Mouse (Mus musculus) urinary bladder, postnatal 36 days (tissue): ENCODE data around the gene Acad8.

ENCODE experiments used
- DNase-seq, 2 experiments: peaks; one replicate each; pipeline ENCODE4 v3.0.0; 2022; ENCODE audit warnings: low spot score in 2 of 2, mixed read lengths in 1 of 2

The Acad8 gene

GRCm38 (mm10) chr9:26999461-27000395, at the start of gene Acad8, which contains the start of gene Thyn1:
Gene Acad8, minus strand, starts transcription at chr9:26999566.
Gene Thyn1, plus strand, starts transcription at chr9:26999710.
- DNase-seq = peak; percentile 88 to 97

GRCm38 (mm10) chr9:27043892-27044291, 44.5 kb upstream of the Acad8 start:
- no peak for DNase-seq

- DNase-seq = no peak
Measured at GRCm38 (mm10) chr9:27030763-27031100, 31.4 kb upstream of the Acad8 start.

GRCm38 (mm10) chr9:27029828-27030762, 30.7 kb upstream of the Acad8 start, which contains the start of the genes Vps26b and Ncapd3:
Gene Vps26b, minus strand, starts transcription at chr9:27030065.
Gene Ncapd3, plus strand, starts transcription at chr9:27030175.
- DNase-seq = peak; percentile 94 to 96

- DNase-seq = peak; percentile 7 to 26
Measured at GRCm38 (mm10) chr9:27029022-27029827, 29.9 kb upstream of the Acad8 start.

GRCm38 (mm10) chr9:27026708-27027107, 27.3 kb upstream of the Acad8 start:
- no peak for DNase-seq

GRCm38 (mm10) chr9:27023681-27024080, 24.3 kb upstream of the Acad8 start:
- no peak for DNase-seq

- DNase-seq = no peak
Measured at GRCm38 (mm10) chr9:27018961-27019360, 19.6 kb upstream of the Acad8 start.

GRCm38 (mm10) chr9:27011572-27011971, 12.2 kb upstream of the Acad8 start:
- no peak for DNase-seq

GRCm38 (mm10) chr9:27009231-27009630, 9.9 kb upstream of the Acad8 start:
- DNase-seq = no peak

GRCm38 (mm10) chr9:27006866-27007265, 7.5 kb upstream of the Acad8 start:
- no peak for DNase-seq

- DNase-seq = no peak
Measured at GRCm38 (mm10) chr9:27005933-27006332, 6.6 kb upstream of the Acad8 start.

GRCm38 (mm10) chr9:27005231-27005630, 5.9 kb upstream of the Acad8 start:
- no peak for DNase-seq

- DNase-seq = no peak
Measured at GRCm38 (mm10) chr9:26998669-26999460, 501 bp downstream of the Acad8 start.

- no peak for DNase-seq
Measured at GRCm38 (mm10) chr9:26997501-26997900, 1.9 kb downstream of the Acad8 start.

- DNase-seq = no peak
Measured at GRCm38 (mm10) chr9:26997062-26997461, 2.3 kb downstream of the Acad8 start.

GRCm38 (mm10) chr9:26993900-26994299, 5.5 kb downstream of the Acad8 start:
- no peak for DNase-seq

- no peak for DNase-seq
Measured at GRCm38 (mm10) chr9:26993118-26993517, 6.2 kb downstream of the Acad8 start.

GRCm38 (mm10) chr9:26990181-26990580, 9.2 kb downstream of the Acad8 start:
- no peak for DNase-seq

- DNase-seq = no peak
Measured at GRCm38 (mm10) chr9:26985668-26986277, 13.6 kb downstream of the Acad8 start.
